12 mouse cellular contexts compared by ENCODE assay signal in the genomic region with DNA sequence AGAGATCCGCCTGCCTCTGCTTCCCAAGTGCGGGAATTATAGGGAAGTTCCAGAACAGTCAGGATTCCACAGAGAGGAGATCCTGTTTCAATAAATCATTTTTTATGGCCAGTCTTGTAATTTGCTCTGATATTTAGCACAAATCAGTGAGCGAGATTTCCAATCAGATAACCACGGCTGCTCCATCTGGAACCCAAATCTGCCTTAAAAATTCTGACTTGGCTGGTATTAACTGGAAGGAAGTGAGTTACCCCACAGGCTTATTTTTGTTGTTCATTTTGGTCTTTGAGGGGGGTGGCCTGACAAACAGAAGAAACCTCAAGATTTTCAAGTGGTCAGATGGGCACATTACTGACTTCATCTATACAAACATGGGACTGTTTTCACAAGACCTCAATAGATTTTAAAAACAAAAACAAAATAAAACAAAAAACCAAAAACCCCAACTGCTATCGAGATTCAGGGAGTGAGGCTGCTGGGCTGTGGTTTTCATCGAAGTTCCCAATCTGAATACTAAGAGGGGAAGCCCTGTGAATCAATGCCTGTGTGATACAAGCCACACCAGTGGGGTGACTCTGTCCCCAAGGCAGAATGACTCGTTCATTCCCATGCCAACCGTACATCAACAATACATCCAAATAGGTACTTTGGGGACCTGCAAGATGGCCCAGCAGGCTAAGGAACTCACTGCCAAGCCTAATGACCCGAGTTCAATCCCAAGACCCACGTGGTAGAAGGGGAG. TPM values are rescaled to one million over a fixed set of nuclear protein-coding genes. Genes with fewer than 3 reads are reported as not detected.
DNase-seq lines count a peak whose midpoint lies in the region; ATAC-seq and TF ChIP-seq lines count a peak whose summit lies in the region.
"Had no signal": no experiment of that assay in that cellular context is flagged by ENCODE, and none has a peak within 500 bp of the region (broad histone marks: within the 10 kb centered on the region; RNA-seq: fewer than 3 reads in every experiment).

No protein-coding gene starts in this region.

- no peak for TF ChIP-seq EP300 in MEL (IDR thresholded peaks at IDR 0.05; ENCODE audit: low read depth in 1 of 2, low read length in 2 of 2)

- no peak for TF ChIP-seq CTCF in MEL (IDR thresholded peaks at IDR 0.05 in 2 of 3, conservative IDR thresholded peaks at IDR 0.05 in 1 of 3; ENCODE audit: control insufficient read depth in 1 of 3, insufficient read depth in 1 of 3, low read depth in 2 of 3, low read length in 3 of 3, poor library complexity in 1 of 3, severe bottlenecking in 1 of 3)

- peaks cover 29% of the 10 kb centered on the region for H3K4me1 ChIP-seq in heart, embryonic 16.5 days (ENCODE audit: control insufficient read depth, insufficient read depth, low read length)
- peaks cover 7 to 18% of the 10 kb centered on the region in 2 experiments; a peak in 3 of 4 replicates for H3K4me1 ChIP-seq in MEL (ENCODE audit: control insufficient read depth in 1 of 2, insufficient read depth in 2 of 2, low read length in 2 of 2)

- no peaks in the 10 kb centered on the region for H3K36me3 ChIP-seq in heart, embryonic 16.5 days (ENCODE audit: control insufficient read depth, insufficient read depth)
- H3K36me3 ChIP-seq in MEL (ENCODE audit: control insufficient read depth in 1 of 2, insufficient read depth in 2 of 2, low read length in 2 of 2): peaks cover 0 to 18% of the 10 kb centered on the region in 2 experiments; a peak in 2 of 4 replicates
- H3K36me3 ChIP-seq: limb, embryonic 13.5 days; stomach, embryonic 15.5 days had no signal

- ATAC-seq in heart, embryonic 16.5 days (replicated peaks; ENCODE audit: extremely low read depth, insufficient read depth, low FRiP score): no peak

- H3K4me3 ChIP-seq in heart, embryonic 16.5 days (ENCODE audit: low read length): no peak overlapping the region
- no peak overlapping the region for H3K4me3 ChIP-seq in MEL (ENCODE audit: control insufficient read depth in 1 of 2, insufficient read depth in 1 of 2, low read depth in 2 of 2, low read length in 2 of 2)
- H3K4me3 ChIP-seq: limb, embryonic 13.5 days; stomach, embryonic 15.5 days had no signal

- no peak overlapping the region for H3K9ac ChIP-seq in heart, embryonic 16.5 days (ENCODE audit: low read length)
- no peak overlapping the region for H3K9ac ChIP-seq in MEL (ENCODE audit: control insufficient read depth, low read depth, low read length, poor library complexity, severe bottlenecking)
- H3K9ac ChIP-seq: limb, embryonic 13.5 days; lung, embryonic 14.5 days; stomach, embryonic 15.5 days had no signal

- H3K27ac ChIP-seq in heart, embryonic 16.5 days (ENCODE audit: low read length): peak overlapping the region; percentile 87
- H3K27ac ChIP-seq in MEL (ENCODE audit: control insufficient read depth, low read depth, low read length): no peak overlapping the region
- H3K27ac ChIP-seq: limb, embryonic 13.5 days; stomach, embryonic 15.5 days had no signal

- 88% methylated on average over 10 of the region's 10 CpGs for WGBS in heart, embryonic 16.5 days

- DNase-seq in heart, postnatal 4 days: no peak
- DNase-seq in 416B (ENCODE audit: low read depth) (peak; percentile 72), MEL (ENCODE audit: low read depth, low spot score) (no peak)
- peak; percentile 83 for DNase-seq in induced T-regulatory cell, adult 2 months (ENCODE audit: low read depth)
- no peak for DNase-seq in ovary, adult 18-20 months (ENCODE audit: low spot score)
- DNase-seq in c-Kit-positive CD71-positive TER-119-positive erythroid progenitor cells, embryonic 14.5 days (ENCODE audit: low spot score): no peak
- DNase-seq: adrenal gland, adult 2 months; cerebellum, adult 18-20 months; lung, embryonic 14.5 days had no signal

- H3K4me2 ChIP-seq in heart, embryonic 16.5 days (ENCODE audit: low read depth, low read length): no peak overlapping the region
- H3K4me2 ChIP-seq: limb, embryonic 13.5 days; lung, embryonic 14.5 days; stomach, embryonic 15.5 days had no signal

- no peaks in the 10 kb centered on the region for H3K79me2 ChIP-seq in MEL (ENCODE audit: control insufficient read depth, insufficient read depth, low read length, poor library complexity)

- peaks cover 5% of the 10 kb centered on the region for H3K9me3 ChIP-seq in heart, embryonic 16.5 days (replicated peaks; ENCODE audit: control insufficient read depth, low read length)
- H3K9me3 ChIP-seq in MEL (replicated peaks; ENCODE audit: insufficient read depth, low read length): no peaks in the 10 kb centered on the region
- H3K9me3 ChIP-seq: stomach, embryonic 15.5 days had no signal

- no peaks in the 10 kb centered on the region for H3K27me3 ChIP-seq in heart, embryonic 16.5 days (ENCODE audit: control insufficient read depth, insufficient read depth, low read length)
- no peaks in the 10 kb centered on the region for H3K27me3 ChIP-seq in MEL (ENCODE audit: control insufficient read depth in 1 of 2, insufficient read depth in 2 of 2, low read length in 2 of 2)
- H3K27me3 ChIP-seq: limb, embryonic 13.5 days; stomach, embryonic 15.5 days had no signal

- TF ChIP-seq RAD21 in MEL (IDR thresholded peaks at IDR 0.05; ENCODE audit: low read depth, low read length): no peak

- TF ChIP-seq POLR2A in MEL (IDR thresholded peaks at IDR 0.05; ENCODE audit: control insufficient read depth in 1 of 2, insufficient read depth in 1 of 2, low read depth in 1 of 2, low read length in 2 of 2, poor library complexity in 1 of 2): no peak

TF ChIP-seq in MEL, 35 proteins besides CTCF, POLR2A, EP300 and RAD21:
- TF ChIP-seq NELFE (IDR thresholded peaks at IDR 0.05; ENCODE audit: low read depth, low read length) (no peak), RCOR1 (IDR thresholded peaks at IDR 0.05; ENCODE audit: low read depth, low read length) (peak; percentile 37)

RNA-seq across cellular contexts. Expression of gene Fnbp1, which starts 23.0 kb away (rescaled TPM):
- polyA plus RNA-seq in heart, embryonic 16.5 days (2015; fragmentation: Nextera tagmentation; extraction: Ambion mirVana): 20.3 and 23.7 TPM in 2 replicates
- total RNA-seq in heart, postnatal 4 days (2021): 10 to 100 TPM; 52.9 to 59.1 TPM
- 3.4 and 4.7 TPM in 2 replicates for total RNA-seq in MEL (2012; rRNA removed)
- polyA plus RNA-seq in MEL (2012; ENCODE audit: insufficient read depth in 1 of 2, insufficient read length in 2 of 2, low read depth in 1 of 2, low replicate concordance in 2 of 2, missing spikeins in 1 of 2): 10 to 100 TPM in 1 of 2 experiments, not detected in 1; 17.5 TPM

RNA-seq across cellular contexts. Expression of gene Gpr107, which starts 33.3 kb away (rescaled TPM):
- 29.9 and 31.6 TPM in 2 replicates for polyA plus RNA-seq in heart, embryonic 16.5 days (2015; fragmentation: Nextera tagmentation; extraction: Ambion mirVana)
- 10 to 100 TPM; 41.6 to 43.0 TPM for total RNA-seq in heart, postnatal 4 days (2021)
- 18.3 and 20.0 TPM in 2 replicates for total RNA-seq in MEL (2012; rRNA removed)
- polyA plus RNA-seq in MEL (2012; ENCODE audit: insufficient read depth in 1 of 2, insufficient read length in 2 of 2, low read depth in 1 of 2, low replicate concordance in 2 of 2, missing spikeins in 1 of 2): 10 to 100 TPM in 1 of 2 experiments, not detected in 1; 16.4 TPM

Comparison
In these comparisons a context has a peak if more than half of its experiments do, and no peak if none do; other contexts are left out.
1. DNase-seq: peak in 416B (single experiment) and induced T-regulatory cell, adult 2 months (single experiment); none in heart, postnatal 4 days (single experiment), MEL (single experiment), ovary, adult 18-20 months (single experiment) and c-Kit-positive CD71-positive TER-119-positive erythroid progenitor cells, embryonic 14.5 days (single experiment).